Mouse (Mus musculus) G1E-ER4 (cell line): ENCODE data around the gene Rcor1. TPM values are rescaled to one million over a fixed set of nuclear protein-coding genes. Genes with fewer than 3 reads are reported as not detected.

Source experiments
- GATA1 ChIP-seq: IDR thresholded peaks from one replicate; pipeline ENCODE4 v1.8.0; 2012; ENCODE audit warnings: low read length, inconsistent platforms
- polyA plus RNA-seq: library from polyadenylated mRNA; stranded (reverse); fragments of >175 nt; gene quantifications from 2 replicates; pipeline ENCODE4 v1.2.3, GENCODE M21; 2012

Gene Rcor1
- polyA plus RNA-seq, 1 experiment, result 54.2 TPM

GRCm38 (mm10) chr12:111155756-111156155, 116.6 kb downstream of the Rcor1 start:
- no peak for TF ChIP-seq GATA1

- TF ChIP-seq GATA1, result no peak
These were observed 120.7 kb downstream of the Rcor1 start for GRCm38 (mm10) chr12:111159659-111160428.

- no peak for TF ChIP-seq GATA1
These were observed 121.7 kb downstream of the Rcor1 start for GRCm38 (mm10) chr12:111160871-111161270.

- TF ChIP-seq GATA1, result no peak
These were observed 122.8 kb downstream of the Rcor1 start for GRCm38 (mm10) chr12:111161943-111162311.

DNA sequence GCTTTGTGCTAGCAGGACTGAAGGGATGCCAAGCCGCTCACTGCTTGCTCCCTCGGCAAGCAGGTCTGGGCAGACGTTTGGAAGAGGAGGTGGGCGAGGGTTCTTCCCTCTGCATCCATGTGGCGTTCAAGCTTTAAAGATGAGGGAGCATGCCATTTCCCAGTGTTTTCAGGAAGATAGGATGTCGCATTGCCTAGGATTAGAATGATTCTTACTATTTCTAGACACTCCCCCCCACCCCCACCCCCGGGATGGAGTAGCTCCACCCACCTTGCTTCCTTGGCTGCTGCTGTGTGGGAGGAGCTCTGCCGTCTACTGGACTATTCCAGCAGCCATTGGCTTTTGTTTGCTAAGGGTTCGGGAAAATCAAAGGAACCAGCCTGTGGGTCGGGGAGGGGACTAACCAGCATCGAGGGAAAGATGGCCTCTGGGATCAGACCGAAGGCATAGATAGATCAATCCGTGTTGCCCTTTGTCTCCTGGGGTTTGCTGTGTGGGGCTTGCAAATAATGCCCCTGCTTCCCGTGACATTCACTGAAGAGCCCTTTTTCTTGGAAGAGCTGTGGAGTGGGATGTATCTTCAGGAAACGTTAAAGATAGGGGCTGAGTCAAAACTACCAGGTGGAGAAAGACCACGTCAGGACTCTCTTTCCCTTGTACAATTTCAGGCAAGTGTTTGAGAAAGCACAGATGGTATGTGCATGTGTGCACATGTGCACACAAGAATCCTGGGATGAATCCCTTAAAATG, 123.3 kb downstream of the Rcor1 start:
- TF ChIP-seq GATA1, result no peak

GRCm38 (mm10) chr12:111164310-111164751, 125.2 kb downstream of the Rcor1 start:
- TF ChIP-seq GATA1, result no peak

- TF ChIP-seq GATA1, result no peak
These were observed 126.1 kb downstream of the Rcor1 start for GRCm38 (mm10) chr12:111165146-111165812.

Other genes starting within 250 kb of the Rcor1 start
- 0.19 and 0.25 TPM in 2 replicates for gene Mok, start 198.4 kb upstream of the Rcor1 start, polyA plus RNA-seq
- 7.4 and 7.8 TPM in 2 replicates for gene Zfp839, start 189.1 kb upstream of the Rcor1 start, polyA plus RNA-seq
- gene Cinp, start 150.2 kb upstream of the Rcor1 start, polyA plus RNA-seq, result 7.9 and 21.1 TPM in 2 replicates
- gene Tecpr2, start 150.1 kb upstream of the Rcor1 start, polyA plus RNA-seq, result 3.1 and 3.3 TPM in 2 replicates
- 12.9 and 16.7 TPM in 2 replicates for gene Ankrd9, start 60.3 kb upstream of the Rcor1 start, polyA plus RNA-seq
- gene Traf3, start 127.0 kb downstream of the Rcor1 start, polyA plus RNA-seq, result not detected in 2 replicates
- gene 4930595D18Rik, start 145.1 kb downstream of the Rcor1 start, polyA plus RNA-seq, result not detected in 2 replicates
- gene Amn, start 231.7 kb downstream of the Rcor1 start, polyA plus RNA-seq, result not detected in 2 replicates